Mouse (Mus musculus) small intestine, adult 2 months (tissue): ENCODE data around the gene Fam71a. TPM values are rescaled to one million over a fixed set of nuclear protein-coding genes. Genes with fewer than 3 reads are reported as not detected.
A peak's percentile ranks its signal among the peaks of the same experiment; 100 is the strongest.

Source experiments
- H3K27ac ChIP-seq: fragments of 200-500 bp; 2 replicates; pipeline ENCODE4 v1.5.1; 2012; ENCODE audit warnings: low read depth, low read length, control low read depth, inconsistent platforms; ENCODE audit not compliant: insufficient read depth
- H3K27me3 ChIP-seq: fragments of 200-500 bp; 2 replicates; pipeline ENCODE4 v1.6.1; 2012; ENCODE audit warnings: mild to moderate bottlenecking, moderate library complexity, low read length, inconsistent platforms; ENCODE audit not compliant: control insufficient read depth, insufficient read depth
- H3K36me3 ChIP-seq: fragments of 200-500 bp; 2 replicates; pipeline ENCODE4 v1.6.1; 2012; ENCODE audit warnings: mild to moderate bottlenecking, low read length, control low read depth, inconsistent platforms; ENCODE audit not compliant: control insufficient read depth, insufficient read depth
- H3K4me1 ChIP-seq: fragments of 200-500 bp; 2 replicates; pipeline ENCODE4 v1.6.1; 2012; ENCODE audit warnings: low read length, inconsistent platforms, mixed read lengths; ENCODE audit not compliant: control insufficient read depth, insufficient read depth, insufficient read length
- H3K4me3 ChIP-seq: fragments of 200-500 bp; 2 replicates; pipeline ENCODE4 v1.5.1; 2012; ENCODE audit warnings: low read depth, mild to moderate bottlenecking, control low read depth, inconsistent platforms, low read length, moderate library complexity
- CTCF ChIP-seq: fragments of 200-500 bp; IDR thresholded peaks from 2 replicates; pipeline ENCODE4 v1.5.1; 2012; ENCODE audit warnings: low read depth, mild to moderate bottlenecking, control low read depth, inconsistent platforms, low read length, moderate library complexity, mixed read lengths; ENCODE audit not compliant: insufficient replicate concordance, insufficient read length; ENCODE audit errors: extremely low read depth
- POLR2A ChIP-seq: fragments of 200-500 bp; IDR thresholded peaks from 2 replicates; pipeline ENCODE4 v1.6.1; 2012; ENCODE audit warnings: low read depth, mild to moderate bottlenecking, control low read depth, inconsistent platforms, low read length, moderate library complexity
- WGBS: fragments of 180-500 bp; shearing (Covaris S2); methylation state at CpG from one replicate; pipeline ENCODE4 v1.1.7; 2018; 5-methylcytosine and 5-hydroxymethylcytosine counted together
- polyA plus RNA-seq: library from polyadenylated mRNA; depleted of rRNA; stranded (reverse); fragments of >200 nt; gene quantifications from 2 replicates; pipeline ENCODE4 v1.2.3, GENCODE M21; 2012

The Fam71a gene
- polyA plus RNA-seq, 1 experiment = not detected

- peak overlapping the region; percentile 30; the same call in 1 of the 2 replicates for H3K4me3 ChIP-seq
- TF ChIP-seq CTCF (no peak), POLR2A (no peak)
- H3K4me1 ChIP-seq = peaks cover 35% of the 10 kb centered on the region
- WGBS = 24% methylated on average over 4 of the region's 4 CpGs
- H3K36me3 ChIP-seq = no peaks in the 10 kb centered on the region
- peaks cover 3% of the 10 kb centered on the region; the same call in 1 of the 2 replicates for H3K27me3 ChIP-seq
- peak overlapping the region; percentile 17; the same call in 1 of the 2 replicates for H3K27ac ChIP-seq
Observed at GRCm38 (mm10) chr1:191180397-191180796, 15.8 kb upstream of the Fam71a start.

- WGBS = 30% methylated on average over 2 of the region's 2 CpGs
- Histone ChIP-seq H3K4me1 (peaks cover 32% of the 10 kb centered on the region), H3K27ac (peak overlapping the region; percentile 17; the same call in 1 of the 2 replicates), H3K27me3 (peaks cover 3% of the 10 kb centered on the region; the same call in 1 of the 2 replicates), H3K4me3 (no peak overlapping the region), H3K36me3 (no peaks in the 10 kb centered on the region)
- TF ChIP-seq CTCF (no peak), POLR2A (no peak)
Observed at GRCm38 (mm10) chr1:191179846-191180245, 15.2 kb upstream of the Fam71a start.

GRCm38 (mm10) chr1:191178511-191179188 lies 14.0 kb upstream of the Fam71a start:
- Histone ChIP-seq H3K27me3 (no peaks in the 10 kb centered on the region), H3K4me3 (no peak overlapping the region), H3K4me1 (peaks cover 22% of the 10 kb centered on the region), H3K27ac (no peak overlapping the region), H3K36me3 (0 out of 2 replicates have a peak, but pooled peaks cover 1% of the 10 kb centered on the region)
- WGBS = 33% methylated on average over 15 of the region's 15 CpGs
- TF ChIP-seq POLR2A (no peak), CTCF (no peak)

- Histone ChIP-seq H3K27me3 (no peaks in the 10 kb centered on the region), H3K27ac (no peak overlapping the region), H3K4me3 (no peak overlapping the region), H3K4me1 (peaks cover 22% of the 10 kb centered on the region), H3K36me3 (peaks cover 10% of the 10 kb centered on the region)
- no peak for TF ChIP-seq CTCF
- no peak for TF ChIP-seq POLR2A
- WGBS = 45% methylated on average over 7 of the region's 7 CpGs
Observed at GRCm38 (mm10) chr1:191176887-191177286, 12.3 kb upstream of the Fam71a start.

GRCm38 (mm10) chr1:191172487-191172886 lies 7.9 kb upstream of the Fam71a start:
- TF ChIP-seq CTCF (peak; percentile 45; the same call in 1 of the 2 replicates), POLR2A (no peak)
- Histone ChIP-seq H3K27me3 (no peaks in the 10 kb centered on the region), H3K36me3 (peaks cover 16% of the 10 kb centered on the region), H3K4me1 (peaks cover 11% of the 10 kb centered on the region; the same call in 1 of the 2 replicates), H3K27ac (no peak overlapping the region), H3K4me3 (no peak overlapping the region)
- 18% methylated on average over 6 of the region's 6 CpGs for WGBS

- no peaks in the 10 kb centered on the region for H3K27me3 ChIP-seq
- TF ChIP-seq CTCF (no peak), POLR2A (no peak)
- no peak overlapping the region for H3K27ac ChIP-seq
- H3K36me3 ChIP-seq = peaks cover 16% of the 10 kb centered on the region
- WGBS = 23% methylated on average over 2 of the region's 2 CpGs
- peaks cover 4% of the 10 kb centered on the region; the same call in 1 of the 2 replicates for H3K4me1 ChIP-seq
- H3K4me3 ChIP-seq = no peak overlapping the region
Observed at GRCm38 (mm10) chr1:191170444-191170843, 5.8 kb upstream of the Fam71a start.

- TF ChIP-seq POLR2A (no peak), CTCF (no peak)
- no peaks in the 10 kb centered on the region for H3K27me3 ChIP-seq
- H3K27ac ChIP-seq = no peak overlapping the region
- H3K36me3 ChIP-seq = peaks cover 5% of the 10 kb centered on the region; the same call in 1 of the 2 replicates
- H3K4me1 ChIP-seq = peaks cover 4% of the 10 kb centered on the region; the same call in 1 of the 2 replicates
- WGBS = 79% methylated on average over 4 of the region's 4 CpGs
- H3K4me3 ChIP-seq = no peak overlapping the region
Observed at GRCm38 (mm10) chr1:191166189-191166588, 1.6 kb upstream of the Fam71a start.
